Mouse (Mus musculus): ENCODE measurements around the gene Bok.

- no peak for TF ChIP-seq CTCF (IDR thresholded peaks at IDR 0.05; ENCODE audit: low read depth)
- TF ChIP-seq EP300 (IDR thresholded peaks at IDR 0.05; ENCODE audit: low read depth), result no peak
These were observed 6.4 kb downstream of the Bok start for GRCm38 (mm10) chr1:93691786-93692357.

All from heart, postnatal 0 days (tissue).